Mouse (Mus musculus) frontal cortex, adult (tissue): ENCODE measurements around the gene Ppm1n.
A peak's percentile ranks its signal among the peaks of the same experiment; 100 is the strongest.

Source experiments
- ATAC-seq: cut with Nextera tagmentation; 2 replicates; pipeline ENCODE4 v1.9.2; 2017; ENCODE audit warnings: mild to moderate bottlenecking, moderate library complexity, mixed read lengths; ENCODE audit not compliant: low TSS enrichment

Gene Ppm1n

GRCm38 (mm10) chr7:19279581-19280114 is at the start of gene Ppm1n:
TSS of gene Ppm1n (minus strand) at chr7:19280064.
- ATAC-seq, result no peak

DNA sequence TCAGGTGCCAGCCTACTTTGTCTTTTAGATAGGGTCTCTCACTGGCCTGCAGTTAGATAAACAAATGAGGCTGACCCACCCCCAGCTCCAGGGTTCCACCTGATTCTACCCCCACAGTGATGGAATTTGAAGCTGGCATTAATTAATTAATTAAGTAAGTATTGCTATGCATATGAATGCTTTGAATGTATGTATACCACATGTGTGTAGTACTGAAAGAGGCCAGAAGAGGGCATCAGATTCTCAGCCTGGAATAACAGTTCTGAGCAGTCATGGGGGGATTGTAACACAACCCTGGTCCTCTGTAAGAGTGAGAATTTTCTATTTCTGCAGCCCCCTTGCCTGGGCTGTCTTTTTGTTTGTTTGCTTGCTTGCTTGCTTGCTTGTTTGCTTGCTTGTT is 48.6 kb upstream of the Ppm1n start:
- no peak for ATAC-seq

DNA sequence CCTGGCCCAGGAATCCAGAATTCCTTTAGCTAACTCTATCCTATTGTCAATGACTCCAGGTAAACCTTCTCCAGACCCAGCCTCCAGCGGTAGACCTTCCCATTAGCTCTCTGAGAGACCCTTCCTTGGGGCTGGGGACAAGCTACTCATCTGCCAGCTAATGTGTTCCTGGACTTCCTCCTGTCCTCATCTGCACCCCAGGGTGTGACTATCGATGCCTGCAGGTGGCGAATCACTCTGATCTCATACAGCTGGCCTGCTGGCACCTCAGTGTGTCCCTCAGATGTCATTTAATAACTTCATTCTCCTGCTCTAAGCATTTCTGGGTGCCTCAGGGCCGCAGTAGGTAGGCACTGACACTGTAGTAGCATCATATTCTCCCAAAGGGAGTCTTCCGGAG is 47.9 kb upstream of the Ppm1n start:
- ATAC-seq, result no peak

DNA sequence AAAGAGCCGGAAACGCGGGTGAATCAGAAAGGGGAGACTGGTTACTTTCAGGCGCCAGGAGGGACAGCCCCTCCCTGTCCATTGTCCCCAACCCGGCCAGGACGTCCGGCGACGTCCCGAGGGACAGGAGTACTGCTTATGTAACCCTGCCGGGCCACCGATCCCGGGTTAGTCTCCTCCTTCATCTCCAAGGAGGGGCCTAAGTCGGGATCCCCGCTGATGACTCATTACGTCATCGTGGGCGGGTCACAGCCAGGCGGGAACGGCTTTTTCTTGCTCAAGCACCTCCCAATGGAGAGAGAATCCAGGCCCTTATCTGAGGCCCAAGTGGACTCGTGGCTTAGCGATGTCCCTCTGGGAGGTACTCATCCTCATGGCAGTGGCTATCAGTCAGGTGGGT is 47.3 kb upstream of the Ppm1n start:
- ATAC-seq, result peak; percentile 81

GRCm38 (mm10) chr7:19326359-19326758 is 46.5 kb upstream of the Ppm1n start:
- ATAC-seq, result peak; percentile 66

GRCm38 (mm10) chr7:19325262-19326199 is 45.7 kb upstream of the Ppm1n start:
- ATAC-seq, result no peak

DNA sequence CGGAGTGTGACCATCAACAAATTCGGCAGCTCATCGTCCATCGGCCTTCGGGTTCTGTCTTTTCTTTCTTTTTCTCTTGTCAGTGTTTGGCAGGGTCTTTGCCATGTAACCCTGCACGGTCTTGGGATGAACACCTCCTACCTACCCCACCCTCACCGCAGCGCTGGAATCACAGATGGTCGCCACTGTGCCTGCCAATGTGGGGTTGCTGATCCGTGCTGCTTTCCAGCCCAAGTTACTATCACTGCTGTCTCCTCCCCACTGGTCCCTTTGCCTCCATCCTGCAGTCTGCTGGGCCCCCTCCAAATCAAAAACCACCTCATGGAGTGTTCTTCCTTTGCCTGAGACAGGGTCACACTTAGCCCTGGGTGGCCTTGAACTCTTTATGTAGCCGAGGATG is 44.4 kb upstream of the Ppm1n start:
- no peak for ATAC-seq

GRCm38 (mm10) chr7:19322489-19322888 is 42.6 kb upstream of the Ppm1n start:
- ATAC-seq, result no peak

GRCm38 (mm10) chr7:19321464-19321863 is 41.6 kb upstream of the Ppm1n start:
- no peak for ATAC-seq

DNA sequence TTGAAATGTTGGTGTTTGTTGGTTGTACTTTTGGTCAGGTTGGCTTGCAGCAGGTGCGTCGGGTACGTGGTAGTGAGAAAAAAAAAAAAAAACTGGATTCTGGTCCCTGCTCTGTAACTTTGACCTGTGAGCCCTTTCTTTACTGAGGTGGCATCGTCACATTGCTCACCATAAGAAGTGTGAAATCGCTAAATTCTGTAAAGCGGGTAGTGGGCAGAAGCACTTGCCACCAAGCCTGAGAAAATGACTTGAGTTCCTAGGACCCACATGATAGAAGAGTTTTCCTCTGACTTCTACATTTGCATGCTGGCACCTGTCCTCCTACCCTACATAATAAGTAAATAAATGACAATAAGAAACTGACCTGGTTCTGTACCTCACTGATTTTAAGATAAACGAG is 40.8 kb upstream of the Ppm1n start:
- no peak for ATAC-seq

- peak; percentile 94 for ATAC-seq
These were observed 40.0 kb upstream of the Ppm1n start for GRCm38 (mm10) chr7:19319906-19320305.

DNA sequence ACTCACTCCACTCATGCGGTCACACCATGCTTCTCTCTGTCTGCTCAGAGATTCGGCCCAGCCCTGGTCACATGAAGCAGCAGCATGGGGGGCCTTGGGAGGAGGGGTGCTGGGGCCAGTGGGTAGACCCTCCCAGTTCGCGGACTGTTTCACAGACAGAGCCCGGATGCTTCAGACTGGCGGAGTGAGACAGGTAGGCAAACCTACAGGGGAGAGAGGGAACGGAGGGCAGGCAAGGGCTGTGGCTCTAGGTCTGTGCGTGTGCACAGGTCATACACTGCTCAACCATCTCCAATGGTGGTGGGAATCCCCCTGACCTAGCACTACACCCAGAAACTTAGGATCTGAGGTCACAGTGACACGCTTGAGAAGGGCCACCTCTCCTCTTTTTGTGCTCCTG is 39.6 kb upstream of the Ppm1n start:
- peak; percentile 27 for ATAC-seq

GRCm38 (mm10) chr7:19318676-19319075 is 38.8 kb upstream of the Ppm1n start:
- ATAC-seq, result no peak

GRCm38 (mm10) chr7:19318201-19318600 is 38.3 kb upstream of the Ppm1n start:
- no peak for ATAC-seq

DNA sequence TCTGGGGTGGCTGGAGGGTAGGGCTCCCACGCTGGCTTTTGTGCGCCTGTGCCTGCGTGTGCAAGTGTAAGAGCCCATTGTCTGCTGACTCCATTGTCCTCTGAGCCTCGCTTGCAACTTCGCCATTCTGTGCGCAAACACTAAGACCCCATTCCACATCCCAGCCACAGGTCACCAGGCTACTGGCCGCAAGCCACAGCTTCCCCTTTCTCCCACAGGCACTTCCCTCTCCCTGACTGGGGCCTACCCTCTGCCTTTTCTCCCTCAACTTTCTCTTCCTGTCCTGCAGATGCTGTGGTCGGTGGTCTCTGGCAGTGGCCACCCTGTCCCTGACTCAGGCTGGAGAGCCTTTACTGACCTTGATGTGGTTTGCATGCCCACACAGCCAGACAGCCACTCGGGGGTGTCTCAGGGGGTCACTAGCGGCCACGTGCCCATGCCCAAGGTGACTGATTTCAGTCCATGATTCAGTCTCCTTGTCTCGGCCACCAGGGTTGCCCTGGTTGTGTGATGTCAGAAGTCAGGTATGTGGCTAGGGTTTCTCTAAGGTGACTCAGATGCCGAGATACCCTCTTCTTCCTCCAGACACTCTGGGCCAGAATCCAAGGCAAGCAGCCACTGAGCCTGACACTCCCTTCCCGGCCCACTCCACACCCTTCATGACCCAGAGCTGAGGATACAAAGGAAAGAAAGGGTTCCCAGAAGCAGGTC is 36.7 kb upstream of the Ppm1n start:
- ATAC-seq, result no peak

GRCm38 (mm10) chr7:19314033-19314432 is 34.2 kb upstream of the Ppm1n start:
- ATAC-seq, result no peak

- ATAC-seq, result no peak
These were observed 32.1 kb upstream of the Ppm1n start for GRCm38 (mm10) chr7:19311991-19312390.

DNA sequence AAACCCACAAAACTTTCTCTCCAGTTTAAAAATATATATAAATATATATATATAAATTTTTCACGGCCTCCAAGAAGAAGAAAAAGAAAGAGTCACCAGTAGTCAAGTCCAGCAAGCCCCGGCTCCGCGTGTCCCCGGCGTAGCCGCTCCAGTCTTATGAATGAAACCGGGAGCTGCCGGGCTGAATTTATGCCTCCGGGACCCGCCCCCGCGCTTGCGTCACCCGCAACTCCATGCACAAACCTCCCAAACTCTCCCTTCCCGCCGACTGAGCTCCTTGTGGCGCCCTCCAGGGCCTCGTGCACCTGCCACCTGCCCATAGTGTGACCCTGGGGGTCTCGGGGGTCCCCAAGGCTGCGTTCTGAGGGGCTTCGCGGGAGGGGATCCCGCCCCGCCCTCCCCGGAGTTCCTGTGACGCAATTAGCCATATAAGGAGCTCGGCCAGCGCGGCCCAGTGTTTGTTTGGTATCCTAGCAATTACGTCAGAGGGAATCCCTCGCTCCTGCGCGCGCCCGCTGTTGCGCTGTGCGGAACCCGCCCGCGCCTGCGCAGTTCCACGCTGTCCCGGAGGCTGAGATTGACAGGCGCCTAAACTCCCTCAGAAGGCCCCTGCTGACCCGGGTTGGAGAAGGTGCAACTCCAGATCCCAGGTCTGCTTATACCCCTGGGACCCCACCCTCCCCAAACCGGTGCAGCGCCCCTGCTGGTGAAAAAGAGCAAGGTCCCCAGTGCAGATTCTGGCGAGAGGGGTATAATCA is 30.2 kb upstream of the Ppm1n start, which contains the start of gene Fosb:
Fosb (minus strand) TSS at position 168 of the 758 bp plus-strand sequence.
- ATAC-seq, result peak; percentile 50

GRCm38 (mm10) chr7:19309278-19309883 is 29.5 kb upstream of the Ppm1n start:
- ATAC-seq, result no peak

DNA sequence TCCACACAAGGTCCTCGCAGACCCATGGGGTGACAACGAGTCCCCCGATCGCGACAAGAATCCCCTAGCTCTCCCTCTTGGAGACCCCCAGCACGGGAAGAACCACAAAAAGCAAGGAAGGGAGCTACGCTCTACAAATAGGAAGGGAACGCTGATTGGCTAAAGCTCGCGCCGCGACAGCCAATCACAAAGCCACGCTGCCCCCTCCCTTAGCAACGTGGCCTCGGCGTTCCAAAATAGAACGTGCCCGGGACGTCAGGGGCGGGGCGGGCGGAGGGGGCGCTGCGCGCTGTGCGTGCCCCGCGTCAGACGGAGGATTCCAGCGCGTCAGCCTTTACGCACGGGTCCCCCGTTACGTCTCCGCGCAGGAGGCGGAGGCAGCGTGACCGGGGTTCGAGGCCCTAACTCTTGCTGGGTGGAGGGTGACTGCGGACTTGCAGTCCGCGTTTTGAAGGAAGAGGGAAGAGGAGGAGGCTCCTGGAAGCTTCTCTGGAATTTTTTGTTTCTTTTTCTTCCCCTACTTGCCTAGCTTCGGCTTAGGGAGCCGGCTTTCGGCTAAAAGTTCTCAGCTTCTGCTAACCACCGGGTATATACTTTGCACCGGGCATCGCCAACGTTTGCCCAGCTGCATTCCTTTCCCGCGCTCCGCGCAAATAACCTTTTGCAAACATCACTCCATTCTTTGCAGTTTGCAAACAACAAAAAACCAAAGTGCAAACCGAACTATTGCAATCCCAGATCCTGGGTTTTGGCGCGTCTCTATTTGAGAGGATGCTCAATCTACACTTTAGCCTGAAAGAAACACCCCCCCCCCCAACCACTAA is 28.8 kb upstream of the Ppm1n start:
- ATAC-seq, result peak; percentile 75
